Mouse (Mus musculus) mature B cell (primary cell): ENCODE data around the gene Zfp710.
"Not testable (repeated sequence)": the region's sequence is repeated elsewhere in the genome, so short reads cannot be mapped to it uniquely, and the experiment has no call there.

ENCODE experiments used
- in situ Hi-C: fragments of 300-500 bp; cut with MboI; formaldehyde crosslinking; loops from 2 replicates; pipeline ENCODE4 v1.14.3; 2019

The Zfp710 gene

GRCm38 (mm10) chr7:80026990-80027635 lies 2.5 kb downstream of the Zfp710 start:
- in situ Hi-C loops: no loop called here

GRCm38 (mm10) chr7:80027636-80028417 lies 3.2 kb downstream of the Zfp710 start:
- in situ Hi-C loops: no loop called here

GRCm38 (mm10) chr7:80028418-80028720 lies 3.8 kb downstream of the Zfp710 start:
- in situ Hi-C loops: no loop called here

- in situ Hi-C loops: loop anchor here (5.0 kb wide), 1 partner anchor 47 kb away; no protein-coding TSS in a partner anchor
These were observed 5.4 kb downstream of the Zfp710 start for GRCm38 (mm10) chr7:80030009-80030408.

- in situ Hi-C loops: loop anchor here (5.0 kb wide), 1 partner anchor 47 kb away; no protein-coding TSS in a partner anchor
These were observed 5.9 kb downstream of the Zfp710 start for GRCm38 (mm10) chr7:80030486-80030885.

GRCm38 (mm10) chr7:80030987-80031386 lies 6.4 kb downstream of the Zfp710 start:
- in situ Hi-C loops: loop anchor here (5.0 kb wide), 1 partner anchor 46 kb away; no protein-coding TSS in a partner anchor

GRCm38 (mm10) chr7:80031478-80031877 lies 6.9 kb downstream of the Zfp710 start:
- in situ Hi-C loops: loop anchor here (5.0 kb wide), 1 partner anchor 46 kb away; no protein-coding TSS in a partner anchor

- in situ Hi-C loops: loop anchor here (5.0 kb wide), 1 partner anchor 45 kb away; no protein-coding TSS in a partner anchor
These were observed 7.8 kb downstream of the Zfp710 start for GRCm38 (mm10) chr7:80032216-80033052.

- in situ Hi-C loops: loop anchor here (5.0 kb wide), 1 partner anchor 44 kb away; no protein-coding TSS in a partner anchor
These were observed 8.6 kb downstream of the Zfp710 start for GRCm38 (mm10) chr7:80033064-80033717.

- in situ Hi-C loops: loop anchor here (5.0 kb wide), 1 partner anchor 44 kb away; no protein-coding TSS in a partner anchor
These were observed 9.2 kb downstream of the Zfp710 start for GRCm38 (mm10) chr7:80033771-80034170.

- in situ Hi-C loops: no loop called here
These were observed 10.5 kb downstream of the Zfp710 start for GRCm38 (mm10) chr7:80035086-80035485.

- in situ Hi-C loops: no loop called here
These were observed 11.1 kb downstream of the Zfp710 start for GRCm38 (mm10) chr7:80035748-80036147.

GRCm38 (mm10) chr7:80039699-80040098 lies 15.1 kb downstream of the Zfp710 start:
- in situ Hi-C loops: no loop called here

- in situ Hi-C loops: no loop called here
These were observed 19.6 kb downstream of the Zfp710 start for GRCm38 (mm10) chr7:80044170-80044569.

GRCm38 (mm10) chr7:80047041-80047440 lies 22.4 kb downstream of the Zfp710 start:
- in situ Hi-C loops: no loop called here

- in situ Hi-C loops: no loop called here
These were observed 25.1 kb downstream of the Zfp710 start for GRCm38 (mm10) chr7:80049746-80050145.

- in situ Hi-C loops: not testable (repeated sequence)
These were observed 25.8 kb downstream of the Zfp710 start for GRCm38 (mm10) chr7:80050382-80050781.

GRCm38 (mm10) chr7:80051835-80052234 lies 27.2 kb downstream of the Zfp710 start:
- in situ Hi-C loops: no loop called here

GRCm38 (mm10) chr7:80052261-80052660 lies 27.6 kb downstream of the Zfp710 start:
- in situ Hi-C loops: no loop called here

GRCm38 (mm10) chr7:80053147-80053546 lies 28.5 kb downstream of the Zfp710 start:
- in situ Hi-C loops: no loop called here

GRCm38 (mm10) chr7:80055781-80056180 lies 31.2 kb downstream of the Zfp710 start:
- in situ Hi-C loops: no loop called here
